Mouse (Mus musculus) thymus, postnatal 10 days (tissue): ENCODE measurements around the gene Gh.
A peak's percentile ranks its signal among the peaks of the same experiment; 100 is the strongest.

ENCODE experiments used
- DNase-seq, 2 experiments: peaks; one replicate each; pipeline ENCODE4 v3.0.0; 2021; ENCODE audit warnings: low spot score in 2 of 2

The Gh gene

DNA sequence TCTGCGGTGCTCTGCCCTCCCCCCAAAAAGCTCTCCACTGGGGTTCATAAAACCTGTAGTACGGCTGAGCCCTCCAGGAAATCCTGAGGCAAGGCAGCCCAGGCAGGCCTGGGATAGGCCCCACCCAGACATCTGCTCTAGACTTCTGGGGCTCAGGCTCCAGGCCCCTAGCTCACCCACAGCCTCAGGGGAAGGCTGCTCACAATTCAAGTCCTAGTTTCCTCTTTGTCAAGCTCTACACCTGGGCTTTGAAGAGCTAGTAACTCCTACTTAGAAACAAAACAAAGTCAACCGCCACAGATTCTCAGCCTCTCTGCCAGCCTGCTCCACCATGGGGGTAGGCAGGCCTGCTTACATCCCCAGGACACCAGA is 32.6 kb downstream of the Gh start:
- peak; percentile 73 to 81 for DNase-seq

DNA sequence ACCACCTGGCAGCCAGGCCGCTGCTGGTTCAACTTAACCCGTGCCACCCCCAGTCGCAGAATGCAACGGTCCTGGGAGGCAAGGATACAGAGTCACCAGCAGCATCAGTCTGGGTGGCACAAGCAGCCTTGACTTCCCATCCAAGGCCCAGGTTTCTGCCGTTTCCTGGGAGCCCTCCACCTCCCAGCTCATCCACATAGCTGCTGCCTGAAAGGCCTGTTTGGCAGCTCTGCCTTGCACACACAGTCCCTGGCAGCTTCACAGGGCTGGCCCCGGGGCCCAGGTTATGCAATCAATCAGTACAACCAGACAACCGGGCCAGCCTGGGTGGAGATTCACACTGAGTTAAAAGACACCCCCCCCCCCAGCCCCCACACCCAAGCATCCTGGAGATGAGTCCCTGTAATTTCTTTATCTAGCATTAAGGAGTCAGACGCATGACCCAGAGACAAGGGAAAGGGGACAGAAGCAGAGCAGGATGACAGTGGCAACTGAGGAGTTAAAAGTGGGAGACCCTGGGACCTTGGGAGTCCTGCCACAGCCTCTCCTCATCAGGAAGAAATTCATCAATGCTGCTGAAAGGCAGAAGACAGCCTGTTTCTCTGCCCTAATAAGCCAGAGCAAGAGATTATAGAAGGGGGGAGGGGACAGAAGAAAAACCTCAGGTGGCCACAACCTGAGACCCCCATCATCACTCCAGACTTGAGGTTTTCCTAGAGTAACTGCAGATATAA is 33.2 kb downstream of the Gh start:
- DNase-seq = no peak

DNA sequence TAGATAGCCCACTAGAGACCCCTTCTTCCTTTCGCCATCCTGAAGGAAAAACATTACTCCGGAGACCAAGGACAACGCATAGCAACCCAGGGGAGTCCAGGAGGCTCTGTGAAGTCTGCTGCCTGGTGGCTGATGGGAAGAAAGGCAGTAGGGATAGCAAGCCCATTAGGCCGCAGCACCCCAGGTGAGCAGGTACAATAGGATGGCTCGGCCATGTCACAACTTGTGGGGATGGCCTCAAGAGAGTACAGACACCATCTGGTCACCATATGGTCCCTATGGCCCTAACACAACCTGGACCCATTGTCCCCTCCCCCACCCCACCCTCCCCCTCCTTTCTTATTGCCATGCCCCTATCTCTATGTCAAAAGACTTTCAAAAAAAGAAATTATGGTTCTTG is 33.8 kb downstream of the Gh start:
- DNase-seq = no peak

DNA sequence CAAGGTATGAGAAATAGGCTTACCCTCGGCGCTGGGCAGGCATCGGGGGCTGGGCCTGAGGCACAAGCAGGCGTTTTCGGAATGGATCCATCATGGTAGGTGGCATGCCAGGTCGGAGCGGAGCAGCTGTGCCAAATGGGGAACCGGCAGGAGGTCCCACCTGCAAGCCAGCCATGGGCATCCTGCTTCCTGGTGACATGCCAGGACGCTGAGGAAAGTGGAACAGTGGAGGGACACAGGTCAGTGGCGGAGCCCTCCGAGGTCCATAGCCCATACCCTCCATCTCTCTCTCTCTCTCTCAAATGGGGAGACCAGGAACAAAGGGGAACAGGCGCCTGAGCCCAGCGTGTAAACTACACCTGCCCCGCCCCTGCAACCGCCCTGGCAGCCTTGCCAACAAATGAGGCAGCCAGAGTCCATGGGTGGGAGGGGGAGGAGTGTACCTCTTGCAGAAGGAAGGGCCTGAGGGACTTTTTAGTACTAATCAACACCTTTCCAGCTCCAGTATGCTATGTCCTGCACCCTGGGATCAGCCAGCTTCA is 34.3 kb downstream of the Gh start:
- DNase-seq = no peak

DNA sequence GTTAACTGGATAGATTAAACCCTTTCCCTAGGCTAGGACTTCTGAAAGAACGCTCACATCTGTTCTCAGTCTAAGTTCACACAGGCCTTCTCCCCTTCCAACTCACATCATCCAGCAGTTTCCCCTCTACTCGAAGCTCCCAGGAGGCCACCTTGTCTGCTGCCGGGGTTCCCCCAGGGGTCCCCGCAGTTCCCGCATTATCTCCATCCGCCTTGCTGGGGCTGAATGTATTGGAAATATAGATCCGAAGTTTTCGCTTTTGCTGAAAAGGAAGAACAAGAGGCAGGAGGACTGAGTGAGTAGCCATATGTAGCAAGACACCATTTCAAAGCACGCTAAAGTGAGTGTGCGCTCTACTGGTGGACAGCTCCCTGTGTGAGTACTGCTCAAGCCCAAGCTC is 35.2 kb downstream of the Gh start:
- no peak for DNase-seq

DNA sequence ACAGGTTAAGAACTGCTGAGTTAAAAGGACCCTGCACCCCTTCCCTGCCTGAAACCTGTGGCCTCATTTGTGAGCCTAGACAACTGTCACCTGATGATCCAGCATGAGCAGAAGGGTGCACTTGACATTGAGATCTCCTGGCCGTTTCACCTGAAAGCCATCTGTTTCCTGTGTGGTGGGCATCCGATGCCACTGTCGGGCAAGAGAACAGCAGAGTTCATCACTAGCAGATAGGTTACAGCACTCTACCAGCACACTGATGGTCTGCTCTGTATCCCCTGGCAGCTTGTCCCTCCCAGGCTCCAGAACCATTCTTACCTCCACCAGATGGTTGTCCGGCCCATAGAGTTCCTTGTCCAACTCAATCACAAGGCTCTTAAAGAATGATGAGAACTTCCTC is 36.1 kb downstream of the Gh start:
- no peak for DNase-seq

DNA sequence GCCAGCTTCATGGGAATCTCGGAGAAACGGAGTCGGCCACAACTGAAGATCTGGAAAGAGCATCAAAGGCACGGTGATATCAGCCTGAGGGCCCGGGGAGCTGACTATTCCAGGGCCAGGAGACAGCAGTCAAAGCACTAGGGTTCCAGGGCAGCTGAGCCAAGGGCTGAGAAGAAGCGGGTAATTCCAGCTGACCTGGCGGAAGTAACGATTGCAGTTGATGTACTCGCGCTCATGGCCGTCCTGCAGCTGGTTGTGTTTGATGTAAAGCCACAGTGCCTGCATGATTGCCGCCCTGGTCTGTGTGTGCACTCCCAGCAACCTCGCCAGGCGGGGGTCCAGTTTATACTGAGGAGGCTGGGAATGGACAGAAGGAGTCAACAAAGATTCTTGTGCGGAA is 36.7 kb downstream of the Gh start:
- no peak for DNase-seq

DNA sequence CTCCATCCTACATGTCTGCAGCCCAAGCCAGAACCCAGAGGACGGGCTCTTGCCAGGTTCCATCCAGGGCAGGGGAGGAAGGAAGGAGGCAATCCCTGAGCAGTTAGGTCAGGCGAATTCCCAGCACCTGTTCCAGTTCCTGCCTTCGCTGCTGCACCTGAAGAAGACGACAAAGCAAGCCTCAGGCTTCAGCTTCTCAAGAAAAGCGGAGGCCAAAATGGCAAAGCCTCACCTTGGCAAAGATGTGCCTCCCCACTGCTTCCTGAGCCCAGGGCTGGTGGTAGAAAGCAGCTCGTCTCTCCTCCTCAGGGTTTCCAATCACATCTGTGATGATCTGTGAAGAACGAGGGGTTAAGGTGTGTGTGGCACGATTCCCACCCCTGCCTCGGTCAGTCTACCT is 37.7 kb downstream of the Gh start:
- no peak for DNase-seq

DNA sequence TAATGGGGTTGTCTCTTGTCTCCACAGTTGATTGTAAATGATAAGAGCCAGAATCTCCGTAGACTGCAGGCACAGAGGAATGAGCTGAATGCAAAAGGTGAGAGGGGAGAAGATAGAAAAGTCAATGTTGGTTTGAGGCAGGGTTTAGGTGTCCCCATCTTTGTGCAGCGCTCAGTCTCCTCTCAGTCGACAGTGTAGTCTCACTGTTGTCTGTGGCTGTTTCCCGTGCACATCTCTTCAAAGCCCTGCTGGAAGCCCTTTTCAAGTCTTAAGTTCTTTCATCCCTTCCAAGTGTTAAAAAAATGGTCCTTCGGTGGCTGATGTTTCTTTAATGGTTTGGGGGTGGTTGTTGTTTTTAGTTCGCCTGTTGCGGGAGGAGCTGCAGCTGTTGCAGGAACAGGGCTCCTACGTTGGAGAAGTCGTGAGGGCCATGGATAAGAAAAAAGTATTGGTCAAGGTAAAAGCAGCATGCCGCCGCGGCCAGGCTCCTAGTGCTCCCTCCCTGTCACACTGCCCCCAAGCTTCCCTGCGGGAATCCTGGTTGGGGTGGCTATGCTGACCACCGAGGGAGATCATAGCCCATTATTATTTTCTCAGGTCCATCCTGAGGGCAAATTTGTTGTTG is 40.7 kb downstream of the Gh start:
- no peak for DNase-seq

DNA sequence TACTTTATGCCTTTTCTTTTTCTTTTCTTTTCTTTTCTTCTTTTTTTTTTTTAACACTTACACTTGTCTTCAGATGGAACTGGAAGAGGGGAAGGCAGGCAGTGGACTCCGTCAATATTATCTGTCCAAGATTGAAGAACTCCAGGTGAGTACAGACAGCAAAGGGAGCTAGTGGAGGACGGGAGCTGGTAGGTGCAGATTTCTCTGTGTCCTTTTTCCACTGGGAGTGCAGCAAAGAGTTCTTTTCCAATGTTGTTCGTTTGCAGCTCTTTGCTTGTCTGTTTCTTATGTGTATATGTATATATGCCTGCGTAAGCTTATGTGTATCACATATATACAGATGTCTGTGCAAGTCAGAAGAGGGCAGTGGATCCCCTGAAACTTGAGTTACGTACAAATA is 44.9 kb downstream of the Gh start:
- no peak for DNase-seq

DNA sequence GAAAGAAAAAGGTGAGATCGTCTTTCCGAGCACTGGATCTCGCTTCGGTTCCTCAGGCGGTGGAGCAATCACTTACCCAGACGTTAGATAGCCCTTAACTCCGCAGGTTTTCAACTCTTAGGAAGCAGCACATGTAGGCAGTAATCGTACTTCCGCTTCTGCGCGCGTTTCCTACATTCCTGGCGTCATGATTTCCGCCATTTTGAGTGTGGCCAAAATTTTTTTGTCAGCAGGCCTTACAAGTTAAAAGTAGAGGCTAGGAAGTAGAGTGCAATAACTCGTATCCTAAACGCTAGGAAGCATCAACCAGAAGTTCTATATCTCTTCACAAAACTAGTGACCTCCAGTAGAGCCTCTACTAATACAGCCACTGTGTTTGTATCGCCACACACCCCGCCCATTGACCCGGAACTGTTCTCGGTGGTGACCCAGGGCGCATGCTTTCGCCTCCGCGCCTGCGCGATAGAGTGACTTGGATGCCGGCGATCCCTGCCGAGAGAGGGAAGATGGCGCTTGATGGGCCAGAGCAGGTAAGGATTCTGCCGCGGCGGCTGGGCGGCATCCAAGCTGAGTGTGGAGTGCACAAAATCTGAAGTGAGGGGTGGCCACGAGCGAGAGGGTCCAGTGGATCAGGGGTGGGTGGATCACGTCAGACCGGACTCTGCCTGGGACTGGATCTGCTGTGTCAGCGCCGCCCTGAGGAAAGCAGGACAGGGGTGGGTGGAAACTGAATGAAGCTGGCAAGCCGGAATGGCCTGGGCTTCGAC is 45.8 kb downstream of the Gh start, which contains the start of the genes Ftsj3 and Psmc5:
Ftsj3 (minus strand) TSS at position 395 of the 767 bp plus-strand sequence.
Psmc5 (plus strand) TSS at position 470 of the 767 bp plus-strand sequence.
- DNase-seq = peak; percentile 97 to 99

DNA sequence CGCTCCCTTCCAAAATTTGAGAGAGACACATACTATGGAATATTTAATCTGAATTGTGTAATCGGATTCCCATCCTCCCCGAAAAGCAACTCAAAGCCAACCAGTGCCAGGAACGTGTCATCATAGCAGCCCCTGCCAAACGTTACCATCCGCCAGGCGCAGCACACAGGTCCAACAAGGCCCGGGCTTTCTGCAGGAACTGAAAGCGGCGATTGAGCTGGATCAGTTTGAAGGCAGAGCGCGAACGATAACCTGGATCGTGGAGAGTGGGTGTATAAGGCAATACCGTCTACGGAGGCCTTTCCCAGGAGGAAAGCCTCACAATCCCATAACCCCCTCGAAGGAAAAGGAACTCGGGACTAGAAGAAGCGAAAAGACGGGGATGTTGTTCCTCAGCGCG is 46.5 kb downstream of the Gh start:
- DNase-seq = no peak

DNA sequence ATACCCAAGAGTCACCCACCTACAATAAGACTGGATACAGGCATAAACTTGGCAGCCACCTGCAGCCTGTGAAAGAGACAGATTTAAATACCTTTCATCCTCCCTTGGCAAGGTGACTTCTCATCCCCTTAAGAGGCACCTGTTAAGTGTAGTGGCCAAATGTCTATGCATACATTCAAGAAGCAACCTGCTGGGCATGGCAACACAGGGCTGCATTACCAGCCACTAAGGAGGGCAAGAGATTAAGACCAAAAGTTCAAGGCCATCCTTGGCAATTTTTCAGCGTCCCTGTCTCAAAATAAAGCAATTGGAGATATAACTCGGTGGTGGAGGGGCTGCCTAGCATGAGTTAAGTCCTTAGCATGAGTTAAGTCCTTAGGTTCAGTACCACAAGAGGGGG is 46.9 kb downstream of the Gh start:
- DNase-seq = no peak
